Mouse (Mus musculus): ENCODE measurements at regions not wholly inside any gene's neighbourhood (a gene's known extent, or its start where the extent isn't known, plus 50 kb on each side); places are given as distances from the start of the nearest gene placed in this dataset.

GRCm38 (mm10) chr2:108584799-108585198 lies 695.7 kb upstream of the Kif18a start:
- no peak for DNase-seq (ENCODE audit: low spot score)

- DNase-seq (ENCODE audit: low spot score): no peak
These were observed 687.0 kb upstream of the Kif18a start for GRCm38 (mm10) chr2:108593555-108593954.

GRCm38 (mm10) chr2:108600346-108600745 lies 680.2 kb upstream of the Kif18a start:
- no peak for DNase-seq (ENCODE audit: low spot score)

- no peak for DNase-seq (ENCODE audit: low spot score)
These were observed 661.0 kb upstream of the Kif18a start for GRCm38 (mm10) chr2:108619580-108619979.

- DNase-seq (ENCODE audit: low spot score): peak; percentile 14
These were observed 658.0 kb upstream of the Kif18a start for GRCm38 (mm10) chr2:108622367-108623162.

GRCm38 (mm10) chr2:108635644-108636043 lies 644.9 kb upstream of the Kif18a start:
- no peak for DNase-seq (ENCODE audit: low spot score)

- DNase-seq (ENCODE audit: low spot score): peak; percentile 6
These were observed 619.7 kb upstream of the Kif18a start for GRCm38 (mm10) chr2:108660697-108661388.

GRCm38 (mm10) chr2:108677777-108678380 lies 602.7 kb upstream of the Kif18a start:
- no peak for DNase-seq (ENCODE audit: low spot score)

- DNase-seq (ENCODE audit: low spot score): no peak
These were observed 599.0 kb upstream of the Kif18a start for GRCm38 (mm10) chr2:108681574-108681973.

GRCm38 (mm10) chr2:108686019-108686743 lies 594.4 kb upstream of the Kif18a start:
- DNase-seq (ENCODE audit: low spot score): no peak

- peak; percentile 84 for DNase-seq (ENCODE audit: low spot score)
These were observed 590.4 kb upstream of the Kif18a start for GRCm38 (mm10) chr2:108690091-108690490.

- DNase-seq (ENCODE audit: low spot score): no peak
These were observed 589.2 kb upstream of the Kif18a start for GRCm38 (mm10) chr2:108691156-108692007.

- no peak for DNase-seq (ENCODE audit: low spot score)
These were observed 579.2 kb upstream of the Kif18a start for GRCm38 (mm10) chr2:108701308-108701707.

GRCm38 (mm10) chr2:108707856-108708855 lies 572.4 kb upstream of the Kif18a start:
- peak; percentile 12 for DNase-seq (ENCODE audit: low spot score)

GRCm38 (mm10) chr2:108742079-108742478 lies 538.5 kb upstream of the Kif18a start:
- no peak for DNase-seq (ENCODE audit: low spot score)

- DNase-seq (ENCODE audit: low spot score): peak; percentile 64
These were observed 537.0 kb upstream of the Kif18a start for GRCm38 (mm10) chr2:108743511-108743910.

GRCm38 (mm10) chr2:108744797-108745196 lies 535.7 kb upstream of the Kif18a start:
- no peak for DNase-seq (ENCODE audit: low spot score)

- no peak for DNase-seq (ENCODE audit: low spot score)
These were observed 526.9 kb upstream of the Kif18a start for GRCm38 (mm10) chr2:108753494-108754225.

GRCm38 (mm10) chr2:108755821-108756220 lies 524.7 kb upstream of the Kif18a start:
- no peak for DNase-seq (ENCODE audit: low spot score)
